Mouse (Mus musculus) heart, postnatal 0 days (tissue): ENCODE measurements around the gene Adam8. TPM values are rescaled to one million over a fixed set of nuclear protein-coding genes. Genes with fewer than 3 reads are reported as not detected.

Source experiments
- ATAC-seq: fragments of 200-750 bp; cut with Nextera tagmentation; 2 replicates; pipeline ENCODE4 v1.8.0; 2017; ENCODE audit warnings: low read depth, moderate number of reproducible peaks, moderate library complexity; ENCODE audit not compliant: insufficient read depth
- DNase-seq: peaks from one replicate; pipeline ENCODE4 v3.0.0-alpha.2; 2016; ENCODE audit warnings: low spot score
- H3K27ac ChIP-seq: fragments of 300-500 bp; sonication (generic); 2 replicates; pipeline ENCODE4 v1.5.1; 2014; ENCODE audit warnings: low read depth, mild to moderate bottlenecking
- H3K27me3 ChIP-seq: fragments of 300-500 bp; sonication (generic); 2 replicates; pipeline ENCODE4 v1.6.1; 2014; ENCODE audit warnings: low read length, mixed read lengths; ENCODE audit not compliant: control insufficient read depth, insufficient read depth
- H3K36me3 ChIP-seq: fragments of 300-500 bp; sonication (generic); replicated peaks from 2 replicates; pipeline ENCODE4 v1.6.1; 2014; ENCODE audit warnings: low read length, mixed read lengths; ENCODE audit not compliant: control insufficient read depth, insufficient read depth
- H3K4me1 ChIP-seq: fragments of 300-500 bp; sonication (generic); 2 replicates; pipeline ENCODE4 v1.6.1; 2014; ENCODE audit warnings: antibody characterized with exemption; ENCODE audit not compliant: control insufficient read depth, insufficient read depth
- H3K4me2 ChIP-seq: fragments of 300-500 bp; sonication (generic); 2 replicates; pipeline ENCODE4 v1.6.1; 2014; ENCODE audit warnings: low read depth, mild to moderate bottlenecking, low read length, moderate library complexity
- H3K4me3 ChIP-seq: fragments of 300-500 bp; sonication (generic); 2 replicates; pipeline ENCODE4 v1.5.1; 2014; ENCODE audit warnings: low read depth, low read length
- H3K9ac ChIP-seq: fragments of 300-500 bp; sonication (generic); replicated peaks from 2 replicates; pipeline ENCODE4 v1.6.1; 2014; ENCODE audit warnings: low read depth, low read length, mixed read lengths
- H3K9me3 ChIP-seq: fragments of 300-500 bp; sonication (generic); replicated peaks from 2 replicates; pipeline ENCODE4 v1.6.1; 2016; ENCODE audit warnings: low read length; ENCODE audit not compliant: control insufficient read depth
- CTCF ChIP-seq: IDR thresholded peaks from 2 replicates; pipeline ENCODE4 v1.5.1; 2016; ENCODE audit warnings: antibody characterized with exemption, control low read depth, low read depth
- EP300 ChIP-seq: IDR thresholded peaks from 2 replicates; pipeline ENCODE4 v1.6.1; 2016; ENCODE audit warnings: antibody characterized with exemption, low read depth
- WGBS: fragments of 180-500 bp; shearing (Covaris S2); extraction: QIAGEN DNeasy Blood & Tissue Kit; methylation state at CpG from one replicate; pipeline ENCODE4 v1.1.7; 2014; 5-methylcytosine and 5-hydroxymethylcytosine counted together
- polyA plus RNA-seq: library from polyadenylated mRNA; unstranded; fragments of >200 nt; fragmentation: Nextera tagmentation; extraction: Ambion mirVana; gene quantifications from 2 replicates; pipeline ENCODE4 v1.2.1, GENCODE M21; 2015
- total RNA-seq: library from RNA; depleted of rRNA; stranded (reverse); fragments of >200 nt; gene quantifications from 2 replicates; pipeline ENCODE4 v1.2.3, GENCODE M21; 2014; ENCODE audit warnings: low replicate concordance

Gene Adam8
- total and polyA plus RNA-seq, 2 experiments from 2014 or later: 0.31 to 83.4 TPM

DNA sequence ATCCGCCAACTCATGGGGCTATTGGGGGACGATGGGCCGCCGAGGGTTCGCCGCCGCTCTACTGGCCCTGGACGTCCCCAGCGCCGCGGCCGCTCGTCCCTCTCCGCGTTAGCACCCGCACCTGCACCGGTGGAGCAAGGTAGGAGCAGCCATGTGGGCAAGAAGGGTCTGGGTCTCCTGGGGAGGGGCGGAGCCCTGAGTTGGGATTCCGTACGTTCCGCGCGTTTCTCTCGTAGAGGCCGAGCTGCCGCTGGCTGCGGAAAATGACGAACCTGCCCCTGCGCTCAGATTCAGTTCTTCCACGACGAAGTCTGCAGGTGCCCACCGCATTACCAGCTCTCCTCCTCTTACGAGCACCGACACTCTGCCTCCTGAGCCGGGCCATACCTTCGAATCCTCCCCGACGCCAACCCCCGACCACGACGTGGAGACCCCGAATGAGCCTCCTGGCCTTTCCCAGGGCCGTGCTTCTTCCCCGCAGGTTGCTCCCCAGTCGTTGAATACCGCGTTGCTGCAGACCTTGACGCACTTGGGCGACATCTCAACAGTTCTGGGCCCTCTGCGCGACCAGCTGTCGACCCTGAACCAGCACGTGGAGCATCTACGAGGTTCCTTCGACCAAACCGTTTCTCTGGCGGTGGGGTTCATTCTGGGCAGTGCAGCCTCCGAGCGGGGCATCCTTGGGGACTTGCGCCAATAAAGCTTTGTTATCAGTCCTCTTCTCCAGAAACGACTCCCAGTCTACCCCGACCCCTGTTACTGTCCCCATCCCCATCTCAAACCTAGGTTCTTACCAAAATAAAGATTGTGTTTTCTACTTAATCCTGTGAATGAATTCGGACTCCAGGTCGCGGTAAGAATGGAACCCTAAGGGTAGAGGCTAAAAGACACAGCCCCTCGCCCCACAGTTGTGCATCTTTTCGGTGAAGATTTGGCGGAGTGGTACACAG is 47.8 kb downstream of the Adam8 start:
- H3K4me2 ChIP-seq: peak overlapping the region; percentile 54
- H3K9me3 ChIP-seq: no peaks in the 10 kb centered on the region
- TF ChIP-seq EP300 (no peak), CTCF (no peak)
- H3K4me1 ChIP-seq: 0 out of 2 replicates have a peak, but pooled peaks cover 3% of the 10 kb centered on the region
- H3K36me3 ChIP-seq: no peaks in the 10 kb centered on the region
- no peak overlapping the region for H3K27ac ChIP-seq
- H3K27me3 ChIP-seq: peaks cover 73% of the 10 kb centered on the region
- no peak for DNase-seq
- WGBS: 5% methylated on average over 68 of the region's 68 CpGs
- 0 out of 2 replicates have a peak, but pooled peaks have one; percentile 10 for ATAC-seq
- H3K4me3 ChIP-seq: peak overlapping the region; percentile 37
- H3K9ac ChIP-seq: no peak overlapping the region

DNA sequence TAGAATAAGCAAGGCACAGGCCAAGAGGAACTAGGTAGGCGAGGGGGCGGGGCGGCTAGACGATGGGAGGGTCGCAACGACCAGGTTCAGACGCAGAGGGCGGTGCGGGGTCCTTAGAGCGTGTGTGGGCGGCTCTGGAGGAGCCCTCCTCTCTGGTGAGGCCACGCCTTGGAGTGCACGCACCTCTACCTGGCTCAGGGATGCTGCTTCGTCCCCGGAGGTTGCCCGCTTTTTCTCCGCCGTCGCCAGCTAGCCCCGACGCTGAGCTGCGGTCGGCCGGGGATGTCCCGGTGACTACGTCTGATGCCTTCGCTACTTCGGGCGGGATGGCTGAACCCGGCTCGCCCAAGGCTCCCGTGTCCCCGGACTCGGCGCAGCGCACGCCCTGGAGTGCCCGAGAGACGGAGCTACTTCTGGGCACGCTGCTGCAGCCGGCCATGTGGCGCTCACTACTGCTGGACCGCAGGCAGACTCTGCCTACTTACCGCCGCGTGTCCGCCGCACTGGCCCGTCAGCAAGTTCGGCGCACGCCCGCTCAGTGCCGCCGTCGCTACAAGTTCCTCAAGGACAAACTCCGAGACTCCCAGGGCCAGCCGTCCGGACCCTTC is 48.6 kb downstream of the Adam8 start, which contains the start of gene Utf1:
Gene Utf1, plus strand, starts transcription at position 116 of the 608 bp plus-strand sequence.
- Histone ChIP-seq H3K9ac (no peak within 1 kb of the TSS), H3K4me3 (peak within 1 kb of the TSS; percentile 37), H3K4me2 (peak within 1 kb of the TSS; percentile 54), H3K27me3 (peaks cover 73% of the 10 kb centered on the region), H3K9me3 (no peaks in the 10 kb centered on the region), H3K4me1 (0 out of 2 replicates have a peak, but pooled peaks cover 3% of the 10 kb centered on the region), H3K36me3 (no peaks in the 10 kb centered on the region), H3K27ac (no peak within 1 kb of the TSS)
- 1% methylated on average over 59 of the region's 59 CpGs for WGBS
- ATAC-seq (peak; percentile 49; the same call in 1 of the 2 replicates), DNase-seq (peak; percentile 58)
- no peak for TF ChIP-seq EP300
- no peak for TF ChIP-seq CTCF

- no peak for ATAC-seq
- H3K27me3 ChIP-seq: peaks cover 53% of the 10 kb centered on the region
- H3K27ac ChIP-seq: no peak overlapping the region
- H3K4me2 ChIP-seq: no peak overlapping the region
- H3K36me3 ChIP-seq: no peaks in the 10 kb centered on the region
- H3K4me3 ChIP-seq: no peak overlapping the region
- TF ChIP-seq CTCF (no peak), EP300 (no peak)
- no peak overlapping the region for H3K9ac ChIP-seq
- H3K9me3 ChIP-seq: no peaks in the 10 kb centered on the region
- H3K4me1 ChIP-seq: 0 out of 2 replicates have a peak, but pooled peaks cover 3% of the 10 kb centered on the region
- 59% methylated on average over 16 of the region's 16 CpGs for WGBS
- no peak for DNase-seq
Measured at GRCm38 (mm10) chr7:139940476-139941209, 51.7 kb downstream of the Adam8 start.

- no peak overlapping the region for H3K4me3 ChIP-seq
- H3K9me3 ChIP-seq: no peaks in the 10 kb centered on the region
- 64% methylated on average over 5 of the region's 5 CpGs for WGBS
- peaks cover 25% of the 10 kb centered on the region for H3K27me3 ChIP-seq
- DNase-seq: no peak
- H3K9ac ChIP-seq: no peak overlapping the region
- TF ChIP-seq EP300 (no peak), CTCF (no peak)
- H3K36me3 ChIP-seq: no peaks in the 10 kb centered on the region
- H3K27ac ChIP-seq: no peak overlapping the region
- no peak overlapping the region for H3K4me2 ChIP-seq
- H3K4me1 ChIP-seq: no peaks in the 10 kb centered on the region
- no peak for ATAC-seq
Measured at GRCm38 (mm10) chr7:139937810-139938209, 54.6 kb downstream of the Adam8 start.

DNA sequence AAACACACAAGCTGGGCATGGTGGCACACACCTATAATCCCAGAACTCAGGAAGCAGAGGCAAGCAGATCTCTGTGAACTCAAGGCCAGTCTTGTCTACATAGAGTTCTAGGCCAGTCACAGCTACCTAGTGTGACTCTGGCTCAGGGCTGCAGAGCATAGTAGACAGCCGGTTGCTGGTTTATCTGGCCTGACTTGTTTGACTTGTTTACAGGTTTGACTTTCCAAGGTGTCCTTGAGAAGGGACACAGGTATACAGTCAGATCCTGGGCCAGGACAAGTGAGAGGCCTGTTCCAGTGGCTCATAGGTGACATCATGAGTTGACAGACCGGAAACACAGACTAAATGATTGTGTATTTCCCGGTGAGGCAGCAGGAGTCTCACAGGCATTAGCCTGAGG is 55.2 kb downstream of the Adam8 start:
- Histone ChIP-seq H3K36me3 (no peaks in the 10 kb centered on the region), H3K27me3 (peaks cover 19% of the 10 kb centered on the region)

More for the DNA sequence above, 55.2 kb downstream of the Adam8 start:
- no peak overlapping the region for H3K9ac ChIP-seq
- 60% methylated on average over 3 of the region's 3 CpGs for WGBS
- no peak overlapping the region for H3K4me3 ChIP-seq
- DNase-seq (no peak), ATAC-seq (no peak)
- no peaks in the 10 kb centered on the region for H3K9me3 ChIP-seq
- no peak overlapping the region for H3K27ac ChIP-seq
- TF ChIP-seq CTCF (no peak), EP300 (no peak)
- H3K4me1 ChIP-seq: no peaks in the 10 kb centered on the region
- no peak overlapping the region for H3K4me2 ChIP-seq
